Mouse (Mus musculus) myocyte (in vitro differentiated cells): ENCODE data around the gene Cmtm6. TPM values are rescaled to one million over a fixed set of nuclear protein-coding genes. Genes with fewer than 3 reads are reported as not detected.

Source experiments
- H3K27me3 ChIP-seq: one replicate; pipeline ENCODE4 v1.6.1; 2011; ENCODE audit not compliant: control insufficient read depth, insufficient read depth, insufficient read length
- H3K36me3 ChIP-seq: one replicate; pipeline ENCODE4 v1.6.1; 2011; ENCODE audit not compliant: control insufficient read depth, insufficient read depth
- H3K4me2 ChIP-seq: one replicate; pipeline ENCODE4 v1.6.1; 2011; ENCODE audit warnings: low read depth, control low read depth
- H3K4me3 ChIP-seq: one replicate; pipeline ENCODE4 v1.5.1; 2011; ENCODE audit warnings: mild to moderate bottlenecking, control low read depth, moderate library complexity
- H3K79me2 ChIP-seq: one replicate; pipeline ENCODE4 v1.6.1; 2011; ENCODE audit not compliant: control insufficient read depth, insufficient read depth
- H3ac ChIP-seq: one replicate; pipeline ENCODE4 v1.6.1; 2011; ENCODE audit not compliant: control insufficient read depth, insufficient read length
- CEBPB ChIP-seq: IDR thresholded peaks from 2 replicates; pipeline ENCODE4 v1.6.1; 2011; ENCODE audit warnings: mild to moderate bottlenecking, moderate library complexity; ENCODE audit not compliant: poor library complexity, insufficient read depth, severe bottlenecking
- E2F4 ChIP-seq: IDR thresholded peaks from one replicate; pipeline ENCODE4 v1.6.1; 2011; ENCODE audit warnings: mild to moderate bottlenecking, control low read depth, moderate library complexity; ENCODE audit not compliant: insufficient read depth
- MAX ChIP-seq: IDR thresholded peaks from one replicate; pipeline ENCODE4 v1.6.1; 2011; ENCODE audit warnings: low read depth, mild to moderate bottlenecking, control low read depth
- MYOD1 ChIP-seq, 3 experiments: IDR thresholded peaks; one replicate each; pipeline ENCODE4 v1.6.1; 2011; ENCODE audit warnings: control low read depth in 2 of 3, low read depth in 2 of 3, mild to moderate bottlenecking in 2 of 3, moderate library complexity in 1 of 3; ENCODE audit not compliant: insufficient read length in 2 of 3, control insufficient read depth in 1 of 3
- MYOG ChIP-seq, 3 experiments: IDR thresholded peaks; one replicate each; pipeline ENCODE4 v1.6.1; 2011; ENCODE audit warnings: control low read depth in 2 of 3, low read depth in 2 of 3, mild to moderate bottlenecking in 2 of 3; ENCODE audit not compliant: insufficient read length in 2 of 3, control insufficient read depth in 1 of 3, insufficient read depth in 1 of 3
- POLR2A ChIP-seq: IDR thresholded peaks from one replicate; pipeline ENCODE4 v1.6.1; 2011; ENCODE audit warnings: low read depth, mild to moderate bottlenecking, control low read depth, moderate library complexity; ENCODE audit not compliant: insufficient read length
- POLR2AphosphoS2 ChIP-seq: IDR thresholded peaks from one replicate; pipeline ENCODE4 v1.6.1; 2011; ENCODE audit warnings: low read depth, control low read depth; ENCODE audit not compliant: insufficient read length
- REST ChIP-seq: IDR thresholded peaks from one replicate; pipeline ENCODE4 v1.6.1; 2011; ENCODE audit warnings: mild to moderate bottlenecking, control low read depth, moderate library complexity; ENCODE audit not compliant: insufficient read depth, insufficient read length
- SRF ChIP-seq: IDR thresholded peaks from one replicate; pipeline ENCODE4 v1.6.1; 2011; ENCODE audit warnings: low read depth; ENCODE audit not compliant: control insufficient read depth, insufficient read length
- TCF12 ChIP-seq: IDR thresholded peaks from one replicate; pipeline ENCODE4 v1.6.1; 2011; ENCODE audit warnings: mild to moderate bottlenecking, control low read depth; ENCODE audit not compliant: poor library complexity, insufficient read depth, severe bottlenecking
- TCF3 ChIP-seq: IDR thresholded peaks from one replicate; pipeline ENCODE4 v1.6.1; 2011; ENCODE audit warnings: low read depth, control low read depth; ENCODE audit not compliant: insufficient read length
- USF1 ChIP-seq: IDR thresholded peaks from one replicate; pipeline ENCODE4 v1.6.1; 2011; ENCODE audit warnings: low read depth, mild to moderate bottlenecking, control low read depth, moderate library complexity
- polyA plus RNA-seq: library from polyadenylated mRNA; unstranded; fragments of >200 nt; fragmentation: generic; extraction: Trizol; gene quantifications from one replicate; pipeline ENCODE4 v1.2.1, GENCODE M21; 2012; ENCODE audit warnings: missing spikeins

Gene Cmtm6
- polyA plus RNA-seq, 1 experiment = 14.3 TPM

- Histone ChIP-seq H3K36me3 (peaks cover 2% of the 10 kb centered on the region), H3K27me3 (no peaks in the 10 kb centered on the region), H3K4me3 (peak overlapping the region; percentile 44), H3K4me2 (peak overlapping the region; percentile 56), H3K79me2 (peaks cover 25% of the 10 kb centered on the region), H3ac (peak overlapping the region; percentile 12)
- no peak for TF ChIP-seq MYOD1 (IDR thresholded peaks at IDR 0.05; ENCODE audit: control insufficient read depth in 1 of 3, insufficient read length in 2 of 3, low read depth in 2 of 3)
- no peak for TF ChIP-seq POLR2AphosphoS2
- TF ChIP-seq MYOG (IDR thresholded peaks at IDR 0.05; ENCODE audit: control insufficient read depth in 1 of 3, insufficient read depth in 1 of 3, insufficient read length in 2 of 3, low read depth in 2 of 3) = no peak
- no peak for TF ChIP-seq POLR2A
- no peak for TF ChIP-seq REST
- no peak for TF ChIP-seq SRF
- TF ChIP-seq CEBPB = no peak
- TF ChIP-seq E2F4 = no peak
- TF ChIP-seq TCF3 = no peak
- TF ChIP-seq MAX = no peak
Measured at GRCm38 (mm10) chr9:114729911-114730805, 758 bp upstream of the Cmtm6 start.

GRCm38 (mm10) chr9:114731871-114732682 is 1.2 kb downstream of the Cmtm6 start:
- TF ChIP-seq TCF12 (no peak), MYOG (IDR thresholded peaks at IDR 0.05; ENCODE audit: control insufficient read depth in 1 of 3, insufficient read depth in 1 of 3, insufficient read length in 2 of 3, low read depth in 2 of 3) (no peak), E2F4 (no peak), SRF (no peak), POLR2AphosphoS2 (no peak), CEBPB (no peak)
- H3K36me3 ChIP-seq = no peaks in the 10 kb centered on the region
- peak overlapping the region; percentile 44 for H3K4me3 ChIP-seq
- peak overlapping the region; percentile 84 for H3K4me2 ChIP-seq
- H3K27me3 ChIP-seq = no peaks in the 10 kb centered on the region
- peaks cover 30% of the 10 kb centered on the region for H3K79me2 ChIP-seq
- peak overlapping the region; percentile 12 for H3ac ChIP-seq

- H3K4me2 ChIP-seq = no peak overlapping the region
- H3K36me3 ChIP-seq = no peaks in the 10 kb centered on the region
- H3K27me3 ChIP-seq = no peaks in the 10 kb centered on the region
- H3K79me2 ChIP-seq = peaks cover 30% of the 10 kb centered on the region
- H3ac ChIP-seq = no peak overlapping the region
- TF ChIP-seq CEBPB = no peak
- H3K4me3 ChIP-seq = no peak overlapping the region
Measured at GRCm38 (mm10) chr9:114733238-114733637, 2.3 kb downstream of the Cmtm6 start.

GRCm38 (mm10) chr9:114736442-114736841 is 5.5 kb downstream of the Cmtm6 start:
- peaks cover 30% of the 10 kb centered on the region for H3K79me2 ChIP-seq
- H3K4me2 ChIP-seq = no peak overlapping the region
- no peaks in the 10 kb centered on the region for H3K36me3 ChIP-seq
- TF ChIP-seq E2F4 (no peak), USF1 (no peak), REST (no peak), SRF (no peak), MYOD1 (IDR thresholded peaks at IDR 0.05; ENCODE audit: control insufficient read depth in 1 of 3, insufficient read length in 2 of 3, low read depth in 2 of 3) (no peak), MAX (no peak), POLR2A (no peak), MYOG (IDR thresholded peaks at IDR 0.05; ENCODE audit: control insufficient read depth in 1 of 3, insufficient read depth in 1 of 3, insufficient read length in 2 of 3, low read depth in 2 of 3) (no peak), POLR2AphosphoS2 (no peak), TCF12 (no peak), TCF3 (no peak), CEBPB (no peak)
- no peak overlapping the region for H3K4me3 ChIP-seq
- no peaks in the 10 kb centered on the region for H3K27me3 ChIP-seq
- H3ac ChIP-seq = no peak overlapping the region

- Histone ChIP-seq H3ac (no peak overlapping the region), H3K27me3 (no peaks in the 10 kb centered on the region), H3K79me2 (peaks cover 5% of the 10 kb centered on the region), H3K36me3 (no peaks in the 10 kb centered on the region), H3K4me2 (no peak overlapping the region), H3K4me3 (no peak overlapping the region)
- TF ChIP-seq MAX (no peak), POLR2AphosphoS2 (no peak), SRF (no peak), E2F4 (no peak), REST (no peak), USF1 (no peak), TCF3 (no peak), POLR2A (no peak), TCF12 (no peak), MYOD1 (IDR thresholded peaks at IDR 0.05; ENCODE audit: control insufficient read depth in 1 of 3, insufficient read length in 2 of 3, low read depth in 2 of 3) (no peak), MYOG (IDR thresholded peaks at IDR 0.05; ENCODE audit: control insufficient read depth in 1 of 3, insufficient read depth in 1 of 3, insufficient read length in 2 of 3, low read depth in 2 of 3) (no peak), CEBPB (no peak)
Measured at GRCm38 (mm10) chr9:114740336-114740735, 9.4 kb downstream of the Cmtm6 start.
